Comparison of ENCODE assay signal across 8 mouse cellular contexts in genomic region chr5:117360631-117361541, GRCm38 (mm10). TPM values are rescaled to one million over a fixed set of nuclear protein-coding genes. Genes with fewer than 3 reads are reported as not detected.
DNase-seq lines count a peak whose midpoint lies in the region; ATAC-seq lines count a peak whose summit lies in the region.

No protein-coding gene starts in this region.

- H3K27ac ChIP-seq in brown adipose tissue, adult 24 weeks (replicated peaks; ENCODE audit: low read depth, low read length), result peak overlapping the region; percentile 7; the same call in 1 of the 2 replicates

- DNase-seq in ovary, postnatal 36 days (ENCODE audit: low spot score), result peak; percentile 39
- no peak for DNase-seq in ovary, postnatal 14 days (ENCODE audit: low spot score)
- DNase-seq in kidney, adult 18-20 months, result peak; percentile 64
- peak; percentile 39 for DNase-seq in lung, postnatal 25 days (ENCODE audit: low spot score)
- no peak for DNase-seq in layer of hippocampus, postnatal 25 days (ENCODE audit: extremely low spot score in 1 of 2, low spot score in 1 of 2)
- DNase-seq in right cerebral cortex, postnatal 10 days (ENCODE audit: low spot score in 2 of 2), result no peak

- no peak overlapping the region for H3K4me3 ChIP-seq in brown adipose tissue, adult 24 weeks (ENCODE audit: insufficient read depth, low read depth, low read length)

- H3K4me1 ChIP-seq in brown adipose tissue, adult 24 weeks (ENCODE audit: control insufficient read depth, insufficient read depth, insufficient read length, low read length), result peaks cover 33% of the 10 kb centered on the region

- ATAC-seq in granulocyte monocyte progenitor cell, adult 5-6 weeks (replicated peaks; ENCODE audit: poor library complexity, severe bottlenecking), result no peak

RNA-seq across cellular contexts. Expression of gene Wsb2, which starts 3.8 kb away (rescaled TPM):
- 25.5 and 26.5 TPM in 2 replicates for polyA plus RNA-seq in brown adipose tissue, adult 24 weeks (2012; ENCODE audit: insufficient read depth, insufficient read length, missing spikeins)
- total RNA-seq in granulocyte monocyte progenitor cell, adult 5-6 weeks (2014; fragmentation: Nextera tagmentation), result 12.4 and 13.1 TPM in 2 replicates
- 7.4 and 15.2 TPM in 2 replicates for total RNA-seq in granulocyte monocyte progenitor cell, adult 5-6 weeks (2017)
- total RNA-seq in layer of hippocampus, postnatal 25 days (2021), result 100 to 1,000 TPM; 264 to 285 TPM

RNA-seq across cellular contexts. Expression of gene Rfc5, which starts 28.0 kb away (rescaled TPM):
- polyA plus RNA-seq in brown adipose tissue, adult 24 weeks (2012; ENCODE audit: insufficient read depth, insufficient read length, missing spikeins), result 2.4 and 2.9 TPM in 2 replicates
- total RNA-seq in granulocyte monocyte progenitor cell, adult 5-6 weeks (2014; fragmentation: Nextera tagmentation), result 56.5 and 65.6 TPM in 2 replicates
- 57.2 and 65.2 TPM in 2 replicates for total RNA-seq in granulocyte monocyte progenitor cell, adult 5-6 weeks (2017)
- 10 to 100 TPM; 11.6 to 18.9 TPM for total RNA-seq in layer of hippocampus, postnatal 25 days (2021)

RNA-seq across cellular contexts. Expression of gene Vsig10, which starts 42.0 kb away (rescaled TPM):
- 1.7 and 1.8 TPM in 2 replicates for polyA plus RNA-seq in brown adipose tissue, adult 24 weeks (2012; ENCODE audit: insufficient read depth, insufficient read length, missing spikeins)
- total RNA-seq in granulocyte monocyte progenitor cell, adult 5-6 weeks (2014; fragmentation: Nextera tagmentation), result 0.92 and 2.9 TPM in 2 replicates
- total RNA-seq in granulocyte monocyte progenitor cell, adult 5-6 weeks (2017), result 0.56 and 1.5 TPM in 2 replicates
- 1 to 10 TPM; 2.0 to 2.6 TPM for total RNA-seq in layer of hippocampus, postnatal 25 days (2021)

RNA-seq across cellular contexts. Expression of gene Ksr2, which starts 52.9 kb away (rescaled TPM):
- polyA plus RNA-seq in brown adipose tissue, adult 24 weeks (2012; ENCODE audit: insufficient read depth, insufficient read length, missing spikeins), result not detected in 2 replicates
- 0.49 and 2.0 TPM in 2 replicates for total RNA-seq in granulocyte monocyte progenitor cell, adult 5-6 weeks (2014; fragmentation: Nextera tagmentation)
- total RNA-seq in granulocyte monocyte progenitor cell, adult 5-6 weeks (2017), result 0.09 and 0.21 TPM in 2 replicates
- total RNA-seq in layer of hippocampus, postnatal 25 days (2021), result 10 to 100 TPM; 29.0 to 43.1 TPM

Comparison
In these comparisons a context has a peak if more than half of its experiments do, and no peak if none do; other contexts are left out.
1. DNase-seq: peak in ovary, postnatal 36 days (single experiment), kidney, adult 18-20 months (single experiment) and lung, postnatal 25 days (single experiment); none in ovary, postnatal 14 days (single experiment), layer of hippocampus, postnatal 25 days (0 of 2) and right cerebral cortex, postnatal 10 days (0 of 2).
2. RNA of gene Wsb2, which starts 3.8 kb away (total RNA-seq): 264 to 285 TPM in layer of hippocampus, postnatal 25 days; 7.4 to 15.2 TPM in granulocyte monocyte progenitor cell, adult 5-6 weeks; every median in the first group is over 10 times any median in the second.